Mouse (Mus musculus): ENCODE measurements at regions not wholly inside any gene's neighbourhood (a gene's known extent, or its start where the extent isn't known, plus 50 kb on each side); places are given as distances from the start of the nearest gene placed in this dataset.
A peak's percentile ranks its signal among the peaks of the same experiment; 100 is the strongest.

GRCm38 (mm10) chr5:82142063-82142462 is 1122.1 kb downstream of the Adgrl3 start:
- WGBS, result 91% methylated on average over 1 of the region's 1 CpGs
- Histone ChIP-seq H3K4me3 (ENCODE audit: control insufficient read depth in 1 of 2, insufficient read depth in 1 of 2, low read depth in 1 of 2, low read length in 2 of 2) (no peak overlapping the region), H3K9me3 (ENCODE audit: control insufficient read depth, low read length) (no peaks in the 10 kb centered on the region), H3K27me3 (ENCODE audit: control insufficient read depth, insufficient read depth, low read length) (no peaks in the 10 kb centered on the region), H3K4me2 (ENCODE audit: low read length) (no peak overlapping the region), H3K4me1 (ENCODE audit: control insufficient read depth in 2 of 2, insufficient read depth in 2 of 2, low read length in 2 of 2) (no peaks in the 10 kb centered on the region), H3K9ac (ENCODE audit: low read length) (no peak overlapping the region), H3K36me3 (ENCODE audit: control insufficient read depth, insufficient read depth, low read length) (no peaks in the 10 kb centered on the region), H3K27ac (replicated peaks in 1 of 2; ENCODE audit: control insufficient read depth in 1 of 2, insufficient read depth in 1 of 2, low read depth in 2 of 2, low read length in 2 of 2) (0 out of 4 replicates have a peak overlapping the region, but pooled peaks of 1 of the 2 experiments have one; percentile 24)
- no peak for ATAC-seq (ENCODE audit: insufficient number of reproducible peaks, insufficient read depth, low FRiP score, low read depth)

Measured in heart, embryonic 14.5 days (tissue).